Mouse (Mus musculus): ENCODE measurements around the gene Cib4.

- no peak for TF ChIP-seq CTCF (IDR thresholded peaks at IDR 0.05; ENCODE audit: low read depth)
- no peak for TF ChIP-seq EP300 (IDR thresholded peaks at IDR 0.05; ENCODE audit: low read depth)
These were observed 42.8 kb upstream of the Cib4 start for GRCm38 (mm10) chr5:30588301-30588968.
